Mouse (Mus musculus) embryonic facial prominence, embryonic 10.5 days (tissue): Measurements from ENCODE around the gene Pth2. TPM values are rescaled to one million over a fixed set of nuclear protein-coding genes. Genes with fewer than 3 reads are reported as not detected.

Source experiments
- DNase-seq: peaks from one replicate; pipeline ENCODE4 v3.0.0-alpha.2; 2017; ENCODE audit warnings: low spot score
- H3K27ac ChIP-seq: fragments of 300-500 bp; sonication (generic); replicated peaks from 2 replicates; pipeline ENCODE4 v1.5.1; 2016; ENCODE audit warnings: mild to moderate bottlenecking
- H3K27me3 ChIP-seq: fragments of 300-500 bp; sonication (generic); replicated peaks from 2 replicates; pipeline ENCODE4 v1.6.1; 2016; ENCODE audit warnings: low read depth, mild to moderate bottlenecking; ENCODE audit not compliant: poor library complexity, severe bottlenecking
- H3K36me3 ChIP-seq: fragments of 300-500 bp; sonication (generic); replicated peaks from 2 replicates; pipeline ENCODE4 v1.6.1; 2016; ENCODE audit warnings: mild to moderate bottlenecking, moderate library complexity
- H3K4me1 ChIP-seq: fragments of 300-500 bp; sonication (generic); 2 replicates; pipeline ENCODE4 v1.6.1; 2016
- H3K4me3 ChIP-seq: fragments of 300-500 bp; sonication (generic); 2 replicates; pipeline ENCODE4 v1.5.1; 2016; ENCODE audit warnings: mild to moderate bottlenecking, moderate library complexity
- H3K9me3 ChIP-seq: fragments of 300-500 bp; sonication (generic); 2 replicates; pipeline ENCODE4 v1.6.1; 2016; ENCODE audit warnings: mild to moderate bottlenecking
- WGBS: fragments of 180-500 bp; shearing (Covaris S2); methylation state at CpG from one replicate; pipeline ENCODE4 v1.1.7; 2016; 5-methylcytosine and 5-hydroxymethylcytosine counted together
- polyA plus RNA-seq: library from polyadenylated mRNA; unstranded; fragments of >200 nt; fragmentation: Nextera tagmentation; extraction: Ambion mirVana; gene quantifications from 2 replicates; pipeline ENCODE4 v1.2.1, GENCODE M21; 2016

Gene Pth2
- polyA plus RNA-seq, 1 experiment from 2014 or later, result not detected

DNA sequence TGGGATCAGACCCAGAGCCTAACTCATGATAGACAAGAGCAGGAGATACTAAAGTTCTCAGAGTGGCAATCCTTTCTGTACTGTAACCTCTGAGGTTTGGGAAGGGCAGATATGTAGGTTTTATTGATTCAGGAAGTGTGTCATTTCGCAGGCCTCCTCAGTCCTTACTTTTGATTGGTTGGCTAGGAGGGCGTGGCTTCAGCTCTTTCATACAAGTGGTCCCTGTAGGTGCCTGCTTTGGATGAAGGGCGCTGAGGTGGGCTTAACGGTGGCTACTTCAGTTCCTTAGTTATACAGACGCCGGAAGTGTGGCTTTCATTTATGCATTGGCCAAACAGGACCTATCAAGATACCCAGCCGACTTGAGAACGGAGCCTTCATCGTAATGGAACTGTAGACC lies 25.2 kb upstream of the Pth2 start:
- no peak overlapping the region for H3K27ac ChIP-seq
- peaks cover 28% of the 10 kb centered on the region for H3K4me1 ChIP-seq
- no peak for DNase-seq
- peaks cover 43% of the 10 kb centered on the region for H3K36me3 ChIP-seq
- H3K9me3 ChIP-seq, result no peaks in the 10 kb centered on the region
- no peak overlapping the region; the same call in 1 of the 2 replicates for H3K4me3 ChIP-seq
- 85% methylated on average over 9 of the region's 9 CpGs for WGBS
- no peaks in the 10 kb centered on the region for H3K27me3 ChIP-seq

- 95% methylated on average over 15 of the region's 15 CpGs for WGBS
- H3K36me3 ChIP-seq, result peaks cover 50% of the 10 kb centered on the region
- no peaks in the 10 kb centered on the region for H3K27me3 ChIP-seq
- H3K9me3 ChIP-seq, result no peaks in the 10 kb centered on the region
- H3K27ac ChIP-seq, result no peak overlapping the region
- peaks cover 22% of the 10 kb centered on the region for H3K4me1 ChIP-seq
- H3K4me3 ChIP-seq, result no peak overlapping the region
- no peak for DNase-seq
These were observed 24.6 kb upstream of the Pth2 start for GRCm38 (mm10) chr7:45156206-45156605.

GRCm38 (mm10) chr7:45157459-45157858 lies 23.3 kb upstream of the Pth2 start:
- DNase-seq, result no peak
- 87% methylated on average over 14 of the region's 14 CpGs for WGBS
- Histone ChIP-seq H3K27ac (no peak overlapping the region), H3K36me3 (peaks cover 50% of the 10 kb centered on the region), H3K9me3 (no peaks in the 10 kb centered on the region), H3K27me3 (peaks cover 3% of the 10 kb centered on the region), H3K4me3 (no peak overlapping the region), H3K4me1 (peaks cover 22% of the 10 kb centered on the region)

GRCm38 (mm10) chr7:45158991-45159390 lies 21.8 kb upstream of the Pth2 start:
- H3K27ac ChIP-seq, result no peak overlapping the region
- H3K4me1 ChIP-seq, result peaks cover 24% of the 10 kb centered on the region
- peaks cover 18% of the 10 kb centered on the region for H3K27me3 ChIP-seq
- DNase-seq, result no peak
- WGBS, result 92% methylated on average over 6 of the region's 6 CpGs
- peaks cover 50% of the 10 kb centered on the region for H3K36me3 ChIP-seq
- H3K9me3 ChIP-seq, result no peaks in the 10 kb centered on the region
- no peak overlapping the region for H3K4me3 ChIP-seq

DNA sequence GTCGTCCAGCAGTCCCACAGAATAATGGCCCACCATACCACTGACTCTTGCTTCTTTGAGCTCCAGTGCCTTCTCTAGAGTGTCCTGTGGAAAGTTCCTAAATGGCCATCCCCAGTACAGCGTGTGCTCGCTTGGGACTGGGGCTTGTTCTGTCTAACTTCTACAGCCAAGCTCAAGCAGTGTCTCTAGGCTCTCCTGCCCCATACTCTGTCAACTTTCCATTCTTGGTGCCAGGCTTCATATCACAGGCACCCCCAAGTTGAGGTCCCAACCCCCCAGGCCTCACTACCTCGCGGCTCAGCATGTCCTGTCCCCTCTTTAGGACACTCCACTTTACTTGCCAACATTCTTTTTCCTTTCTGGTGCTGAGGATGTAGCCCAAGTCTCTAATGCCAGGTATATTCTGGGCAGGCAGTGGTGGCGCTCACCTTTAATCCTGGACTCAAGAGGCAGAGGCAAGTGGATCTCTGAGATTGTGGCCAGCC lies 20.4 kb upstream of the Pth2 start:
- WGBS, result 90% methylated on average over 6 of the region's 6 CpGs
- Histone ChIP-seq H3K36me3 (peaks cover 50% of the 10 kb centered on the region), H3K27me3 (peaks cover 32% of the 10 kb centered on the region), H3K27ac (no peak overlapping the region), H3K9me3 (no peaks in the 10 kb centered on the region), H3K4me3 (no peak overlapping the region), H3K4me1 (peaks cover 17% of the 10 kb centered on the region)
- DNase-seq, result no peak

DNA sequence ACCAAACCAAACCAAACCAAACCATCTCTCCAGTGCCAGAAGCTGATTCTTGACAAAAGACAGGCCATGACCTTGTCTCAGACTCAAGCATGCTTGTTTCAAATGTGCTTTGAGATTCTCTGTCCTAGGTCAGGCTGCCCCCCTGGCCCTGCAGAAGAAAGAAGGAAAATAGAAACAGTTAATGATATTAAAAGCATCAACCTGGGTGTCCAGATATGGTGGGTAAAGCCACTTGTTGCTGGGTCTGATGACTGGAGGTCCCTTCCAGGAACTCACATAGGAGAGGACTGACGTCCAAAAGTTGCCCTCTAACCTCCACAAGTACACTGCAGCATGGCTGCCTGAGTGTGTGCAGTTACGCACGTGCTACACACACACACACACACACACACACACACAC lies 19.9 kb upstream of the Pth2 start:
- 91% methylated on average over 3 of the region's 3 CpGs for WGBS
- no peak overlapping the region for H3K4me3 ChIP-seq
- H3K27me3 ChIP-seq, result peaks cover 37% of the 10 kb centered on the region
- DNase-seq, result no peak
- H3K27ac ChIP-seq, result no peak overlapping the region
- no peaks in the 10 kb centered on the region for H3K9me3 ChIP-seq
- peaks cover 17% of the 10 kb centered on the region for H3K4me1 ChIP-seq
- peaks cover 50% of the 10 kb centered on the region for H3K36me3 ChIP-seq

DNA sequence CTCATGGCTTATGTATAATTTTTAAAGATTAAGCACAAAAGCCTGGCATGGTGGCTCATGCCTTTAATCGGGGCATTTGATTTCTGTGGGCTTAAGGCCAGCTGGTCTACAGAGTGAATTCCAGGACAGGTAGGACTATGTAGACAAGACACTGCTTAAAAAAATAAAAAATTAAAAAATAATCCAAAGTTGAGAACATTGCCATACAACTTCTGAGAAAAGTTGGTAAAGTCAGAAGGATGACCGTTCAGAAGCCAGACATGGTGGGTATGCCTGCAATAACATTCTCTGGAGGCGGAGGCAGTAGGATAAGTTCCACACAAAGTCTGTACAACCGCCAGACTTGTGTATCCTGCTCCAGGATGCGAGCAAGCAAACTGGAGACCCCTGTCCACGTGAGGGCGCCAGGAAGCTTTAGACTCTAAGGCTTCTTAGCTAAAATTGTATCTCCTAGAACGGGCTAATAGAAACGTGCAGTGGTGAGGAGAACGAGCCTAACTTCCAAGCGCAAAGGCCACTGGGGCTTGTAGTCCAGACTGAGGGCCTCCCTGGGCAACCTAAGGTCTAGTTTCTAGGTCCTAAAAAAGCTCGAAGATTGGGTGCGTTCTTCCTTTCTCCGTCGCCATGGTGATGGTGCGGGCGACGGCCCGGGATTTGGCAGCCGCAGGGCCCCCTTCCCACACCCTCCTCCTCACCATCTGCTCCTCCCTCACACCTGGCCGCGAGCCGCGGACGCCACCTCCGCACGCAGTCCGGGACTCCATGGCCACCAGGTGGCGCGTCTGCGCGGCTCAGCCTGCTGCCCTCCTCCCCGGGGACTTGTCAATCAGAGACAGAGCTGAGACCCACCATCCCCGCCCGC lies 19.0 kb upstream of the Pth2 start:
- 5% methylated on average over 35 of the region's 35 CpGs for WGBS
- DNase-seq, result peak; percentile 92
- Histone ChIP-seq H3K27ac (peak overlapping the region; percentile 42), H3K27me3 (peaks cover 47% of the 10 kb centered on the region), H3K4me1 (peaks cover 17% of the 10 kb centered on the region), H3K36me3 (peaks cover 42% of the 10 kb centered on the region), H3K9me3 (no peaks in the 10 kb centered on the region), H3K4me3 (peak overlapping the region; percentile 51)

GRCm38 (mm10) chr7:45162551-45162950 lies 18.2 kb upstream of the Pth2 start:
- peak overlapping the region; percentile 51 for H3K4me3 ChIP-seq
- peaks cover 17% of the 10 kb centered on the region for H3K4me1 ChIP-seq
- H3K36me3 ChIP-seq, result peaks cover 37% of the 10 kb centered on the region
- no peak for DNase-seq
- peak overlapping the region; percentile 42 for H3K27ac ChIP-seq
- no peaks in the 10 kb centered on the region for H3K9me3 ChIP-seq
- H3K27me3 ChIP-seq, result peaks cover 54% of the 10 kb centered on the region
- WGBS, result 29% methylated on average over 6 of the region's 6 CpGs

DNA sequence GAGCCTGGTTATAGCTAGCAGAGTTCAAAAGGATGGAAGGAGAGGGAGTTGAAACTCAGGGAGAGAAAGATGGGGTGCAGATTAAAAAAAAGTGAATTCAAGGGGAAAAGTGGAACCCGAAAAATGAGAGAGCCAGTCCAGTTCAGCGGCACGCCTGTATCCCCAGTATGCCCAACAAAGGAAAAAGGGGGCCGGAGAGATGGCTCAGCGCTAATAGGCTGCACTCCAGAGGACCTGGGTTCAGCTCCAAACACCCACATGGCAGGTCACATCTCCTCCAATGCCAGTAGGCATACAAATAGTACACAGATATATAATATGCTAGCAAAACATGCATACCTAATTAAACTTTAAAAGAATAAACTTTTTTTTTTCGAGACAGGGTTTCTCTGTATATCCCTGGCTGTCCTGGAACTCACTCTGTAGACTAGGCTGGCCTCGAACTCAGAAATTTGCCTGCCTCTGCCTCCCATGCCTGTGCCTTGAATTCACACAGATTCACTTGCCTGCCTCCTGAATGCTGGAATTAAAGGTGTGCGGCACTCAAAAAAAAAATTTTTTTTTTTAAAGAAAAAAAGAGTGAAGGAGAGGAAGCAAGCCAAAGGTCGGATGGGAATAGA lies 17.7 kb upstream of the Pth2 start:
- no peak overlapping the region for H3K27ac ChIP-seq
- peak overlapping the region; percentile 57; the same call in 1 of the 2 replicates for H3K4me3 ChIP-seq
- DNase-seq, result no peak
- no peaks in the 10 kb centered on the region for H3K9me3 ChIP-seq
- H3K36me3 ChIP-seq, result peaks cover 31% of the 10 kb centered on the region
- 77% methylated on average over 9 of the region's 9 CpGs for WGBS
- peaks cover 60% of the 10 kb centered on the region for H3K27me3 ChIP-seq
- H3K4me1 ChIP-seq, result peaks cover 22% of the 10 kb centered on the region

DNA sequence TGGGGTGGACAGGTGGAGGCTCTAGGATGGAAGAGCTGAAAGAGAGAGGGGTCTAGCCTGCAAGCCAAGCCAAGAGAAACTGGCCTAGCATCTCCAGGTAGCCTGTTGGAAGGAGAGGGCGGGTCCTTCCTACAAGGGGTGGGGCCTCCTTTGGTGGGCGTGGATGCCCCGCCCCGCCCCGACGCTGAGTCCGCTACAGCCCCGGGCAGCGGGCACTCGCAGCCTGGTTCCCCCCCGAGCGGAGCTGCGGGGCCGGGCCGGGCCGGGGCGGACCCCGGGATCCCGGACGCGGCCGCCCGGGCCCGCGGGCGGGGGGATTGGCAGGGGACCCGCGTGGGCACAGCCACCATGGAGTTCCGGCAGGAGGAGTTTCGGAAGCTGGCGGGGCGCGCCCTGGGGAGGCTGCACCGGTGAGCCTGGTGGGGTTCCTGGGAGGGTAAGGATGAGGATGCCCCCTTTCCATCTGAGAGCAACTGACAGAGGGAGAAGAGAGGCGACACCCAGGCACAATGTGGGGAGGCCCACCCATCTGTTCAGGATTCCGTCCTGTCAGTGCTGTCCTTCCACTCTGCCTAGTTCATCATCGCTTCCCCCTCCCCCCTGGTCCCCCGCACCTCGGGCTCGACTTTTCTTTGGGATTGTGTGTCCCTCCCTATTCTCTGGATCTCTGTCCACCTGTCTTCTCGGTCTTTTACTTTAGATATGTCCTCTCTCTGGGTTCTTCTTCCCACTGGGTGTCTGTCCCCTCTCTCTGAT lies 16.9 kb upstream of the Pth2 start, which contains the start of gene Slc17a7:
Gene Slc17a7, plus strand, starts transcription at position 215 of the 756 bp plus-strand sequence.
- Histone ChIP-seq H3K27ac (no peak within 1 kb of the TSS), H3K36me3 (peaks cover 23% of the 10 kb centered on the region), H3K9me3 (peaks cover 3% of the 10 kb centered on the region), H3K4me3 (peak within 1 kb of the TSS; percentile 57), H3K4me1 (peaks cover 26% of the 10 kb centered on the region), H3K27me3 (peaks cover 68% of the 10 kb centered on the region)
- DNase-seq, result peak; percentile 60
- 2% methylated on average over 41 of the region's 41 CpGs for WGBS

DNA sequence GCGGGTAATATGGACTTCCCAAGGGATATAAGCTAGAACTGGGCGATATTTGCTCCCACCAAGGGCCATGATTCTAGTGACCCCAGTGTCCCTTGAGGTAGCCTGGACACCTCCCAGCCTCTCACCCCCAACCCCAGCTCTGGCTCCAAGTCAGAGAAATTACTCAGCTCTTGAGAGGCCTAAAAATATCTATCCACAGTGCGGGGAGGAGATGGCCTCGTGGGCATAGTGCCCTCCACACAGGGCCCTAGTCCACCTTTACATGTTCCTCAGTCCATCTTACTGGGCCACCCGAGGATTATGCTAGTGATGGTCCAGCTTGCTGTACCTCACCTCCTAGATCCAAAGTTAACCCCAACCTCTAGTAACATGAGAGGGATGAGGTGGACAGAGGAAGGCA lies 16.0 kb upstream of the Pth2 start:
- H3K4me1 ChIP-seq, result peaks cover 26% of the 10 kb centered on the region
- DNase-seq, result no peak
- H3K4me3 ChIP-seq, result no peak overlapping the region
- peaks cover 12% of the 10 kb centered on the region for H3K9me3 ChIP-seq
- no peak overlapping the region for H3K27ac ChIP-seq
- peaks cover 14% of the 10 kb centered on the region for H3K36me3 ChIP-seq
- peaks cover 77% of the 10 kb centered on the region for H3K27me3 ChIP-seq
- 73% methylated on average over 5 of the region's 5 CpGs for WGBS

GRCm38 (mm10) chr7:45165701-45166100 lies 15.1 kb upstream of the Pth2 start:
- Histone ChIP-seq H3K27ac (no peak overlapping the region), H3K27me3 (peaks cover 86% of the 10 kb centered on the region), H3K4me3 (no peak overlapping the region), H3K4me1 (peaks cover 26% of the 10 kb centered on the region), H3K36me3 (peaks cover 5% of the 10 kb centered on the region), H3K9me3 (peaks cover 21% of the 10 kb centered on the region)
- WGBS, result 44% methylated on average over 11 of the region's 11 CpGs
- no peak for DNase-seq
